Mouse (Mus musculus): ENCODE data around the gene Tmed3. TPM values are rescaled to one million over a fixed set of nuclear protein-coding genes. Genes with fewer than 3 reads are reported as not detected.

Gene Tmed3
- polyA plus RNA-seq, 1 experiment, result 32.2 TPM

GRCm38 (mm10) chr9:89673402-89673801, 31.5 kb downstream of the Tmed3 start:
- no peak for TF ChIP-seq GATA1 (IDR thresholded peaks at IDR 0.05; ENCODE audit: low read length)

GRCm38 (mm10) chr9:89669878-89670277, 35.0 kb downstream of the Tmed3 start:
- TF ChIP-seq GATA1 (IDR thresholded peaks at IDR 0.05; ENCODE audit: low read length), result no peak

GRCm38 (mm10) chr9:89667306-89667942, 37.4 kb downstream of the Tmed3 start:
- TF ChIP-seq GATA1 (IDR thresholded peaks at IDR 0.05; ENCODE audit: low read length), result no peak

GRCm38 (mm10) chr9:89650913-89651312, 54.0 kb downstream of the Tmed3 start:
- no peak for TF ChIP-seq GATA1 (IDR thresholded peaks at IDR 0.05; ENCODE audit: low read length)

Other genes with a start within 250 kb of the Tmed3 start
- not detected in 2 replicates for gene Minar1, start 81.9 kb downstream of the Tmed3 start, polyA plus RNA-seq (2012)
- not detected in 2 replicates for gene Ankrd34c, start 33.4 kb upstream of the Tmed3 start, polyA plus RNA-seq (2012)
- gene Rasgrf1, start 204.8 kb upstream of the Tmed3 start, polyA plus RNA-seq (2012), result not detected in 2 replicates

Measured in G1E-ER4 (cell line).